Mouse (Mus musculus): Measurements from ENCODE around the gene M1ap. TPM values are rescaled to one million over a fixed set of nuclear protein-coding genes. Genes with fewer than 3 reads are reported as not detected.

Gene M1ap
- polyA plus RNA-seq (2012; rRNA removed) = 0.58 and 1.3 TPM in 2 replicates

- no peak for DNase-seq
- Histone ChIP-seq H3K27ac (ENCODE audit: control insufficient read depth, insufficient read depth, low read length) (no peak within 1 kb of the TSS), H3K27me3 (ENCODE audit: control insufficient read depth, insufficient read depth, low read length) (no peaks in the 10 kb centered on the region), H3K4me3 (ENCODE audit: control insufficient read depth, insufficient read depth, low read length) (no peak within 1 kb of the TSS), H3K4me1 (replicated peaks; ENCODE audit: control insufficient read depth, insufficient read depth, low read length) (no peaks in the 10 kb centered on the region), H3K36me3 (ENCODE audit: control insufficient read depth, insufficient read depth, low read length) (no peaks in the 10 kb centered on the region)
- TF ChIP-seq CTCF (IDR thresholded peaks at IDR 0.05; ENCODE audit: borderline replicate concordance, control insufficient read depth, extremely low read depth, insufficient read depth, low read length, poor library complexity) (no peak), POLR2A (IDR thresholded peaks at IDR 0.05; ENCODE audit: control insufficient read depth, extremely low read depth, insufficient read depth, low read length, poor library complexity) (no peak)
- 92% methylated on average over 14 of the region's 14 CpGs for WGBS
These were observed at the start of gene M1ap for GRCm38 (mm10) chr6:82946651-82947050. TSS of gene M1ap (plus strand) at chr6:82946902.

DNA sequence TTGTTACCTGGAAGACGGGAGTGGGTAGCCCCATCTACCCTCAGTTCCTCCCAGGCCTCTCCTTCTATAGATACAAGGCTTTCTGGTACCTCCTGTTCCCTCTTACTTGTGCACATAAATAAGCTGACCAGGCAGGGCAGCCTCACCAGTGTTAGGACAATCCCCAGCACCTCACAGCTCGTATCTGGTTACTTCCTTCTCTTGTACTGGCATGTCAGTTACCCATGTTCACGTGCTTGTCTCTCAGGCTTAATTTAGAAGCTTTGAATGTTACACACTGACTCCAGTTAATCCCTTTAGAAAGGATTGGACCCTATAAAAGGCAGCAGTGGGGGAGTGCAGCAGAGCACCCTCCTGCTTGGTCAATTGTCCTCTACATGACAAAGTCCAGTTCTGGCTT, 49.4 kb upstream of the M1ap start:
- no peak overlapping the region for H3K27ac ChIP-seq (ENCODE audit: control insufficient read depth, insufficient read depth, low read length)
- no peaks in the 10 kb centered on the region for H3K27me3 ChIP-seq (ENCODE audit: control insufficient read depth, insufficient read depth, low read length)
- no peak for TF ChIP-seq POLR2A (IDR thresholded peaks at IDR 0.05; ENCODE audit: control insufficient read depth, extremely low read depth, insufficient read depth, low read length, poor library complexity)
- no peak for TF ChIP-seq CTCF (IDR thresholded peaks at IDR 0.05; ENCODE audit: borderline replicate concordance, control insufficient read depth, extremely low read depth, insufficient read depth, low read length, poor library complexity)
- no peaks in the 10 kb centered on the region for H3K36me3 ChIP-seq (ENCODE audit: control insufficient read depth, insufficient read depth, low read length)
- H3K4me1 ChIP-seq (replicated peaks; ENCODE audit: control insufficient read depth, insufficient read depth, low read length) = no peaks in the 10 kb centered on the region
- 60% methylated on average over 3 of the region's 3 CpGs for WGBS
- DNase-seq = no peak
- no peak overlapping the region for H3K4me3 ChIP-seq (ENCODE audit: control insufficient read depth, insufficient read depth, low read length)

GRCm38 (mm10) chr6:82898227-82898626, 48.5 kb upstream of the M1ap start:
- DNase-seq = no peak
- Histone ChIP-seq H3K4me3 (ENCODE audit: control insufficient read depth, insufficient read depth, low read length) (no peak overlapping the region), H3K27ac (ENCODE audit: control insufficient read depth, insufficient read depth, low read length) (no peak overlapping the region), H3K4me1 (replicated peaks; ENCODE audit: control insufficient read depth, insufficient read depth, low read length) (no peaks in the 10 kb centered on the region), H3K27me3 (ENCODE audit: control insufficient read depth, insufficient read depth, low read length) (no peaks in the 10 kb centered on the region), H3K36me3 (ENCODE audit: control insufficient read depth, insufficient read depth, low read length) (no peaks in the 10 kb centered on the region)
- TF ChIP-seq CTCF (IDR thresholded peaks at IDR 0.05; ENCODE audit: borderline replicate concordance, control insufficient read depth, extremely low read depth, insufficient read depth, low read length, poor library complexity) (no peak), POLR2A (IDR thresholded peaks at IDR 0.05; ENCODE audit: control insufficient read depth, extremely low read depth, insufficient read depth, low read length, poor library complexity) (no peak)
- 95% methylated on average over 4 of the region's 4 CpGs for WGBS

DNA sequence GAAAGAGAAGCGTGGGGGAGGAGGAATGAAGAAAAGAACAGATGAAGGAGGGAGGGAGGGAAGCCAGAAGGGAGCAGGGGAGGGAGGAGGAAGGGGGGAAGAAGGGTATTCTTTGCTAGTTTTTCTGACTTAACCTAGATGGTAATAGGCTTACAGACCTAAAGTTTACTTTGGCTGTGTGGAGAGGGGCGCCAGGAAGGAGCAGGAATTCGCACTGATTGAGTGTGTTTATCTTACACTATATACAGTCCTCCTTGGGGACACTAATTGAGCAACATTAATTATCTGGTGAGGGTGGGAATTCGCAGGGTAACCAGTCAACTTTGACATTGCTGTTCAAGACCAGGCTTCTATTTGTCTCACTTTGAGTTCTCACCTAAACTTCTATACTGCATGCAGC, 48.0 kb upstream of the M1ap start:
- H3K27ac ChIP-seq (ENCODE audit: control insufficient read depth, insufficient read depth, low read length) = no peak overlapping the region
- 97% methylated on average over 4 of the region's 4 CpGs for WGBS
- H3K27me3 ChIP-seq (ENCODE audit: control insufficient read depth, insufficient read depth, low read length) = no peaks in the 10 kb centered on the region
- H3K36me3 ChIP-seq (ENCODE audit: control insufficient read depth, insufficient read depth, low read length) = no peaks in the 10 kb centered on the region
- no peaks in the 10 kb centered on the region for H3K4me1 ChIP-seq (replicated peaks; ENCODE audit: control insufficient read depth, insufficient read depth, low read length)
- TF ChIP-seq CTCF (IDR thresholded peaks at IDR 0.05; ENCODE audit: borderline replicate concordance, control insufficient read depth, extremely low read depth, insufficient read depth, low read length, poor library complexity) = no peak
- TF ChIP-seq POLR2A (IDR thresholded peaks at IDR 0.05; ENCODE audit: control insufficient read depth, extremely low read depth, insufficient read depth, low read length, poor library complexity) = no peak
- H3K4me3 ChIP-seq (ENCODE audit: control insufficient read depth, insufficient read depth, low read length) = no peak overlapping the region
- DNase-seq = no peak

DNA sequence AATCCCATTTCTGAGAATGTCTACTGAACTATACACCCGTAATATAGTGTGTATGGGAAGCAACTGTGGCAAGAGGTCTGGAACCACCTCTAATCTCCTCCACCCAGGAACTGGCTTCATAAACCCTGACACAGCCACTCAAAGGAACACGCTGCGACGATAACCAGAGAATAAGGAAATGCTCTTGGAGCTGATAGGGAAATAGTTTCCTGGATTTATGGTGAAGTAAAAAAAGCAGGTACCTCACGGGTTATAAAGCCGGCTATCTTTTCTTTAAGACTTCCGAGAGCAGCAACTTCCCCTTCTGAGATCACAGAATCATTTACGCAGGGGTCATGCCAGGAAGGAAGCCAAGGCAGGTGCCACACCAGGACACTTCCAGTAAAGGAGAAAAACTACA, 44.1 kb upstream of the M1ap start:
- Histone ChIP-seq H3K4me1 (replicated peaks; ENCODE audit: control insufficient read depth, insufficient read depth, low read length) (no peaks in the 10 kb centered on the region), H3K4me3 (ENCODE audit: control insufficient read depth, insufficient read depth, low read length) (no peak overlapping the region), H3K36me3 (ENCODE audit: control insufficient read depth, insufficient read depth, low read length) (no peaks in the 10 kb centered on the region), H3K27me3 (ENCODE audit: control insufficient read depth, insufficient read depth, low read length) (no peaks in the 10 kb centered on the region), H3K27ac (ENCODE audit: control insufficient read depth, insufficient read depth, low read length) (no peak overlapping the region)
- TF ChIP-seq CTCF (IDR thresholded peaks at IDR 0.05; ENCODE audit: borderline replicate concordance, control insufficient read depth, extremely low read depth, insufficient read depth, low read length, poor library complexity) = no peak
- TF ChIP-seq POLR2A (IDR thresholded peaks at IDR 0.05; ENCODE audit: control insufficient read depth, extremely low read depth, insufficient read depth, low read length, poor library complexity) = no peak
- no peak for DNase-seq
- 14% methylated on average over 8 of the region's 8 CpGs for WGBS

GRCm38 (mm10) chr6:82906985-82907384, 39.7 kb upstream of the M1ap start:
- TF ChIP-seq CTCF (IDR thresholded peaks at IDR 0.05; ENCODE audit: borderline replicate concordance, control insufficient read depth, extremely low read depth, insufficient read depth, low read length, poor library complexity) (no peak), POLR2A (IDR thresholded peaks at IDR 0.05; ENCODE audit: control insufficient read depth, extremely low read depth, insufficient read depth, low read length, poor library complexity) (no peak)
- Histone ChIP-seq H3K4me1 (replicated peaks; ENCODE audit: control insufficient read depth, insufficient read depth, low read length) (no peaks in the 10 kb centered on the region), H3K36me3 (ENCODE audit: control insufficient read depth, insufficient read depth, low read length) (no peaks in the 10 kb centered on the region), H3K27ac (ENCODE audit: control insufficient read depth, insufficient read depth, low read length) (no peak overlapping the region), H3K27me3 (ENCODE audit: control insufficient read depth, insufficient read depth, low read length) (no peaks in the 10 kb centered on the region), H3K4me3 (ENCODE audit: control insufficient read depth, insufficient read depth, low read length) (no peak overlapping the region)
- no peak for DNase-seq
- WGBS = 62% methylated on average over 3 of the region's 3 CpGs

DNA sequence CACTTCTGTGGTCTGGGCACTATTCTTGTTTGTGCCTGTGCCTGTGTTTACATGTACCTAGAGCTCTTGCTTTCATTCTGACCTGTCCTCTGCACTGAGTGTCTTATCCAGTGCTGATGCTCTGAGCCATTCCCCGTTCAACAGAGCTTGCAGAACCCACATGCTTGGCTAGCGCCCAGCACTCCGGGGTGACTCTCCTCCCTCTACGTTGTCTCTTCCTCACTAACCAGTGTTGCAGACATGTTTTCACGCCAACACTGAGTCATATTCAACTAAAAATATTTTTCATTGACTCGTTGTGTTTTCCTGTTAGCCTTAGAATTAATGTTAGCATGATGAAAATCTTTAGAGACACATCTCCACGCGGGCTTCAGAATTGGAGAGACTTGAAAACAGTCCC, 38.7 kb upstream of the M1ap start:
- TF ChIP-seq POLR2A (IDR thresholded peaks at IDR 0.05; ENCODE audit: control insufficient read depth, extremely low read depth, insufficient read depth, low read length, poor library complexity) (no peak), CTCF (IDR thresholded peaks at IDR 0.05; ENCODE audit: borderline replicate concordance, control insufficient read depth, extremely low read depth, insufficient read depth, low read length, poor library complexity) (no peak)
- WGBS = 57% methylated on average over 8 of the region's 8 CpGs

More for the DNA sequence above, 38.7 kb upstream of the M1ap start:
- Histone ChIP-seq H3K36me3 (ENCODE audit: control insufficient read depth, insufficient read depth, low read length) (no peaks in the 10 kb centered on the region), H3K4me1 (replicated peaks; ENCODE audit: control insufficient read depth, insufficient read depth, low read length) (peaks cover 1% of the 10 kb centered on the region), H3K4me3 (ENCODE audit: control insufficient read depth, insufficient read depth, low read length) (no peak overlapping the region), H3K27me3 (ENCODE audit: control insufficient read depth, insufficient read depth, low read length) (no peaks in the 10 kb centered on the region), H3K27ac (ENCODE audit: control insufficient read depth, insufficient read depth, low read length) (no peak overlapping the region)
- no peak for DNase-seq
